Mouse (Mus musculus) brain, embryonic 14.5 days (tissue): ENCODE results near the gene Rec8.

ENCODE experiments used
- CTCF ChIP-seq: fragments of 200-500 bp; IDR thresholded peaks from 2 replicates; pipeline ENCODE4 v1.5.1; 2012; ENCODE audit warnings: inconsistent platforms, mild to moderate bottlenecking, moderate library complexity, borderline replicate concordance; ENCODE audit not compliant: insufficient read depth, insufficient read length; ENCODE audit errors: extremely low read depth
- POLR2A ChIP-seq: fragments of 200-500 bp; IDR thresholded peaks from 2 replicates; pipeline ENCODE4 v1.6.1; 2012; ENCODE audit warnings: mild to moderate bottlenecking, inconsistent platforms, borderline replicate concordance; ENCODE audit not compliant: poor library complexity, insufficient read depth, insufficient read length, severe bottlenecking; ENCODE audit errors: extremely low read depth

DNA sequence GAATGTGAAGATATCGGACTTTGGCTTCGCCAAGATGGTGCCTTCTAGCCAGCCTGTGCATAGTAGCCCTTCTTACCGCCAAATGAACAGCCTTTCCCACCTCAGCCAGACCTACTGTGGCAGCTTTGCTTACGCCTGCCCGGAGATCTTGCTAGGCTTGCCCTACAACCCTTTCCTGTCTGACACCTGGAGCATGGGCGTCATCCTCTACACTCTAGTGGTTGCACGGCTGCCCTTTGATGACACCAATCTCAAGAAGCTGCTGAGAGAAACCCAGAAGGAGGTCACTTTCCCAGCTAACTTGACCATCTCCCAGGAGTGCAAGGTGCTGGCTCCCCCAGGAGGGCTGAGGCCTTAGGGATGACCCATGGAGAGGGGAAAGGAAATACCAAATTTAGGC is 33.7 kb downstream of the Rec8 start:
- TF ChIP-seq CTCF: no peak
- no peak for TF ChIP-seq POLR2A
